Mouse (Mus musculus) embryonic facial prominence, embryonic 12.5 days (tissue): ENCODE measurements at regions not wholly inside any gene's neighbourhood (a gene's known extent, or its start where the extent isn't known, plus 50 kb on each side); places are given as distances from the start of the nearest gene placed in this dataset.

Source experiments
- ATAC-seq: fragments of 200-750 bp; cut with Nextera tagmentation; 2 replicates; pipeline ENCODE4 v1.8.0; 2017; ENCODE audit not compliant: insufficient number of reproducible peaks, insufficient read depth, low FRiP score, low TSS enrichment
- H3K27ac ChIP-seq: fragments of 300-500 bp; sonication (generic); 2 replicates; pipeline ENCODE4 v1.5.1; 2016; ENCODE audit warnings: mild to moderate bottlenecking
- H3K27me3 ChIP-seq: fragments of 300-500 bp; sonication (generic); 2 replicates; pipeline ENCODE4 v1.6.1; 2016; ENCODE audit warnings: mild to moderate bottlenecking, moderate library complexity
- H3K36me3 ChIP-seq: fragments of 300-500 bp; sonication (generic); 2 replicates; pipeline ENCODE4 v1.6.1; 2016; ENCODE audit warnings: mild to moderate bottlenecking
- H3K4me1 ChIP-seq: fragments of 300-500 bp; sonication (generic); 2 replicates; pipeline ENCODE4 v1.6.1; 2016
- H3K4me2 ChIP-seq: fragments of 300-500 bp; sonication (generic); replicated peaks from 2 replicates; pipeline ENCODE4 v1.6.1; 2016; ENCODE audit warnings: mild to moderate bottlenecking, moderate library complexity
- H3K4me3 ChIP-seq: fragments of 300-500 bp; sonication (generic); 2 replicates; pipeline ENCODE4 v1.5.1; 2016; ENCODE audit warnings: mild to moderate bottlenecking
- H3K9ac ChIP-seq: fragments of 300-500 bp; sonication (generic); 2 replicates; pipeline ENCODE4 v1.6.1; 2016; ENCODE audit warnings: mild to moderate bottlenecking, moderate library complexity
- H3K9me3 ChIP-seq: fragments of 300-500 bp; sonication (generic); 2 replicates; pipeline ENCODE4 v1.6.1; 2016; ENCODE audit warnings: mild to moderate bottlenecking, moderate library complexity
- WGBS: fragments of 180-500 bp; shearing (Covaris S2); methylation state at CpG from one replicate; pipeline ENCODE4 v1.1.7; 2016; 5-methylcytosine and 5-hydroxymethylcytosine counted together

GRCm38 (mm10) chr17:9279481-9279880 lies 142.4 kb upstream of the Gm17728 start:
- Histone ChIP-seq H3K4me1 (no peaks in the 10 kb centered on the region), H3K9me3 (no peaks in the 10 kb centered on the region), H3K9ac (no peak overlapping the region), H3K27ac (no peak overlapping the region), H3K4me3 (no peak overlapping the region), H3K27me3 (no peaks in the 10 kb centered on the region), H3K4me2 (no peak overlapping the region), H3K36me3 (no peaks in the 10 kb centered on the region)
- ATAC-seq = no peak
- WGBS = 86% methylated on average over 7 of the region's 7 CpGs

DNA sequence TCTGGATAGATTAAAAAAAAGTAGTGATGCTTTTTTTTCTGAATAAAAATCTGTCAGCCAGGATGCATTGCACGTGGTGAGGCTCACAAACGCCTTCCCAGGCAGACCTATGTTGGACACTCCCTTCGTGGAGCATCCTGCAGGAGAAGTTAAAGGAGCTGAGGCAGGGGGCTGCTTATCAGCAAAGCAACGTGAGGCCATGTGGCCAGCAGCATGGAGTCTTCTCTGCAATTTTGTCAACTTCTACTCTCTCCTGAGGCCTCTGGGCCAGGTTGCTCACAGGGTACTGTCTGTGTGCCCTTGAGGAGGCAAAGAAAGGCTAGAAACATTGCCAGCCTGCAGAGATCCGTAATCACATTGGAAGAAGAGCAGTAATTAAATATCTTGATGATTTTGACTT lies 140.0 kb upstream of the Gm17728 start:
- 82% methylated on average over 5 of the region's 5 CpGs for WGBS

GRCm38 (mm10) chr17:9282333-9283176 lies 139.3 kb upstream of the Gm17728 start:
- 92% methylated on average over 7 of the region's 7 CpGs for WGBS
- Histone ChIP-seq H3K36me3 (no peaks in the 10 kb centered on the region), H3K4me3 (no peak overlapping the region), H3K9me3 (no peaks in the 10 kb centered on the region), H3K27ac (no peak overlapping the region), H3K27me3 (no peaks in the 10 kb centered on the region), H3K9ac (no peak overlapping the region), H3K4me2 (no peak overlapping the region), H3K4me1 (no peaks in the 10 kb centered on the region)
- no peak for ATAC-seq

More for the DNA sequence above, 140.0 kb upstream of the Gm17728 start:
- Histone ChIP-seq H3K4me2 (no peak overlapping the region), H3K27ac (no peak overlapping the region), H3K27me3 (no peaks in the 10 kb centered on the region), H3K9ac (no peak overlapping the region), H3K36me3 (no peaks in the 10 kb centered on the region), H3K9me3 (no peaks in the 10 kb centered on the region), H3K4me3 (no peak overlapping the region), H3K4me1 (no peaks in the 10 kb centered on the region)
- ATAC-seq = no peak

DNA sequence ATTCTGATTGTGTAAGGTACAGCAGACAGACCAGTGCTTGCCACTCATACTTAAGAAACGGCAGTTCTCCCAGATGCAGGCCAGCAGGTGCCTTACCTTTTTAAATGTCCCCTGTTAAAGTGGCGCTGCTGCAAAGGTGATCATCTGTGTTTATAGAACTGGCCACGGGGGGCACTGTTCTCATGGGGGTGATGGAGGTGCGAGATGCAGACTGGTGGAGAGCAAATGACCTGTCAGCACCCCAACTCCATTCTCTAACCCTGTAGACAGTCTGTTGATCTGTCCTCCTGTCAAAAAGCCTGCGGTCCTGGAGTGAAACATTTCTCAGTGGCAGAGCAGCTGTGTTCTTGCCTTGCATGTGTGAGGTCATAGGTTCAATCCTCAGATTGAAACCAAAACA lies 135.4 kb upstream of the Gm17728 start:
- H3K4me3 ChIP-seq = no peak overlapping the region
- H3K4me2 ChIP-seq = no peak overlapping the region
- peaks cover 3% of the 10 kb centered on the region; the same call in 1 of the 2 replicates for H3K4me1 ChIP-seq
- WGBS = 44% methylated on average over 5 of the region's 5 CpGs
- no peak for ATAC-seq
- H3K36me3 ChIP-seq = no peaks in the 10 kb centered on the region
- no peaks in the 10 kb centered on the region for H3K9me3 ChIP-seq
- no peak overlapping the region for H3K9ac ChIP-seq
- H3K27me3 ChIP-seq = no peaks in the 10 kb centered on the region
- no peak overlapping the region for H3K27ac ChIP-seq

GRCm38 (mm10) chr17:9286834-9287233 lies 135.0 kb upstream of the Gm17728 start:
- H3K4me3 ChIP-seq = no peak overlapping the region
- H3K27ac ChIP-seq = no peak overlapping the region
- H3K9ac ChIP-seq = no peak overlapping the region
- H3K36me3 ChIP-seq = no peaks in the 10 kb centered on the region
- 48% methylated on average over 6 of the region's 6 CpGs for WGBS
- no peak for ATAC-seq
- no peak overlapping the region for H3K4me2 ChIP-seq
- no peaks in the 10 kb centered on the region for H3K9me3 ChIP-seq
- H3K27me3 ChIP-seq = no peaks in the 10 kb centered on the region
- H3K4me1 ChIP-seq = peaks cover 7% of the 10 kb centered on the region; the same call in 1 of the 2 replicates

DNA sequence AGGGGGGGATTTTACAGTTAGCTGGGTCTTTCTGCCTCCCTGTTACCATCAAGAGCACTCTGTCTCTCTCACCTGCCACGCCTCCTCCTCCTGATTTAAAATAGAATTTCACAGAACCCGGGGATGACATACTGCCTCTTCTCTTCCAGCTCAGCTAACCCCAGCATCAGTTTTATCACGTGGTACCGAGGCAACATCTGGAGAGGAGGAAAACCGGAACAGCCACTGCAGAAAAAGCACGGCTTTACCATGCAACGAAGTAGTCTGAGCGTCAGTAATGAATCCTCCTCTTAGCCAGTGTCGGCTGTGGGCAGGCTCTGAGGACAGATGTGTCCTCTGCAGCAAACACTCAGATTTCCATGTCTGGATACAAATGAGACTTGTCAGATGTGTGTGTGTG lies 134.2 kb upstream of the Gm17728 start:
- Histone ChIP-seq H3K36me3 (no peaks in the 10 kb centered on the region), H3K27ac (no peak overlapping the region), H3K9ac (no peak overlapping the region), H3K4me1 (peaks cover 7% of the 10 kb centered on the region; the same call in 1 of the 2 replicates), H3K9me3 (no peaks in the 10 kb centered on the region), H3K4me2 (no peak overlapping the region), H3K27me3 (no peaks in the 10 kb centered on the region), H3K4me3 (no peak overlapping the region)
- WGBS = 41% methylated on average over 9 of the region's 9 CpGs
- no peak for ATAC-seq

GRCm38 (mm10) chr17:9291601-9292000 lies 130.3 kb upstream of the Gm17728 start:
- no peak overlapping the region for H3K4me3 ChIP-seq
- WGBS = 6% methylated on average over 4 of the region's 4 CpGs
- H3K4me2 ChIP-seq = no peak overlapping the region
- ATAC-seq = no peak
- no peaks in the 10 kb centered on the region for H3K36me3 ChIP-seq
- no peak overlapping the region for H3K27ac ChIP-seq
- H3K9ac ChIP-seq = no peak overlapping the region
- H3K4me1 ChIP-seq = peaks cover 7% of the 10 kb centered on the region; the same call in 1 of the 2 replicates
- H3K27me3 ChIP-seq = no peaks in the 10 kb centered on the region
- H3K9me3 ChIP-seq = no peaks in the 10 kb centered on the region

- Histone ChIP-seq H3K9ac (no peak overlapping the region), H3K27me3 (no peaks in the 10 kb centered on the region), H3K4me3 (no peak overlapping the region), H3K27ac (no peak overlapping the region), H3K4me1 (peaks cover 7% of the 10 kb centered on the region; the same call in 1 of the 2 replicates), H3K9me3 (no peaks in the 10 kb centered on the region), H3K36me3 (no peaks in the 10 kb centered on the region), H3K4me2 (no peak overlapping the region)
- WGBS = 59% methylated on average over 7 of the region's 7 CpGs
- no peak for ATAC-seq
Observed at GRCm38 (mm10) chr17:9292296-9292695, 129.6 kb upstream of the Gm17728 start.

GRCm38 (mm10) chr17:9296371-9296770 lies 125.5 kb upstream of the Gm17728 start:
- no peak overlapping the region for H3K9ac ChIP-seq
- H3K4me2 ChIP-seq = no peak overlapping the region
- H3K36me3 ChIP-seq = no peaks in the 10 kb centered on the region
- H3K27ac ChIP-seq = no peak overlapping the region
- no peaks in the 10 kb centered on the region for H3K9me3 ChIP-seq
- H3K4me1 ChIP-seq = peaks cover 5% of the 10 kb centered on the region; the same call in 1 of the 2 replicates
- ATAC-seq = no peak
- no peak overlapping the region for H3K4me3 ChIP-seq
- WGBS = 76% methylated on average over 1 of the region's 1 CpGs
- H3K27me3 ChIP-seq = no peaks in the 10 kb centered on the region

- H3K9me3 ChIP-seq = no peaks in the 10 kb centered on the region
- no peaks in the 10 kb centered on the region; the same call in 1 of the 2 replicates for H3K4me1 ChIP-seq
- WGBS = 89% methylated on average over 1 of the region's 1 CpGs
- no peak for ATAC-seq
- no peaks in the 10 kb centered on the region for H3K27me3 ChIP-seq
- H3K4me3 ChIP-seq = no peak overlapping the region
- H3K9ac ChIP-seq = no peak overlapping the region
- H3K27ac ChIP-seq = no peak overlapping the region
- H3K4me2 ChIP-seq = no peak overlapping the region
- no peaks in the 10 kb centered on the region for H3K36me3 ChIP-seq
Observed at GRCm38 (mm10) chr17:9298231-9298630, 123.6 kb upstream of the Gm17728 start.

DNA sequence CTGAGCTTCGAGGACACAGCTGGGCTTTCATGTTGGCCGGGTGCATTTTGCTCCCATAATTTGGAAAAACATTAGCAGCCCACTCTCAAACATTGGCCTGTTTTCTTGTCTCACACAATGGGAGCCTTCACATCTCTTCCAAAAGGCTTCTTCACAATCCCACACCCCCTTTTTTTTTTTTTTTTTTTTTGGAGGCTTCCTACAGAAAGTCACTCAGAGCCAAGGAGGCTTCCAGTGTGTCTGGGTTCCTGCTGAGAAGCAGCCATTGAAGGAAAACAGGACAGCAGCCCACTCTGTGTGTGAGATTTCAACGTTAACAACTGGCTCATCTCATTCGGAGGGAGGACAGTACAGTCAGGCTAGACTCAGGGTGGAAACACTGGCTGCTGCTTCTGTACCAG lies 120.8 kb upstream of the Gm17728 start:
- WGBS = 27% methylated on average over 4 of the region's 4 CpGs
- Histone ChIP-seq H3K27me3 (no peaks in the 10 kb centered on the region), H3K9ac (no peak overlapping the region), H3K27ac (no peak overlapping the region), H3K4me3 (no peak overlapping the region), H3K4me2 (no peak overlapping the region), H3K4me1 (no peaks in the 10 kb centered on the region; the same call in 1 of the 2 replicates), H3K9me3 (no peaks in the 10 kb centered on the region), H3K36me3 (no peaks in the 10 kb centered on the region)
- ATAC-seq = no peak

DNA sequence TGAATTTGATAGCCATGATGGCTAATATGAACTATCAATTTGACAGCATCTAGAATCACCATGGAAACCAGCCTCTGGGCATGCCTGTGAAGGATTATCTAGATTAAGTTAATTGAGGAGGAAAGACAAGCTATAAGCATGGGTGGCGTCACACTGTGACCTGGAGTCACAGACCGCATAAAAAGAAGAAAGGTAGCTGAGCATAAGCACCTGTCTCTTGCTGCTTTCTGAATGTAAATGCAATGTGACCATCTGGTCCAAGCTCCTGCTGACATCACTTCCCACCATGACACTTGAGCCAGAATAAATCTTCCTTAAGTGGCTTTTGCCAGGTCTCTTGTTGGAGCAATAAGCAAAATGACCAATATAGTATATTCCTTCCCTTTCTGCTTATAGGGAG lies 113.4 kb upstream of the Gm17728 start:
- Histone ChIP-seq H3K4me2 (no peak overlapping the region), H3K36me3 (no peaks in the 10 kb centered on the region), H3K9ac (no peak overlapping the region), H3K27me3 (no peaks in the 10 kb centered on the region), H3K4me1 (no peaks in the 10 kb centered on the region), H3K4me3 (no peak overlapping the region), H3K27ac (no peak overlapping the region), H3K9me3 (no peaks in the 10 kb centered on the region)
- no peak for ATAC-seq
- WGBS = 43% methylated on average over 2 of the region's 2 CpGs
